Mouse (Mus musculus): ENCODE data around the gene Ror1. TPM values are rescaled to one million over a fixed set of nuclear protein-coding genes. Genes with fewer than 3 reads are reported as not detected.
A peak's percentile ranks its signal among the peaks of the same experiment; 100 is the strongest.

Ror1 gene
- polyA plus RNA-seq, 1 experiment from 2014 or later = 8.3 TPM

DNA sequence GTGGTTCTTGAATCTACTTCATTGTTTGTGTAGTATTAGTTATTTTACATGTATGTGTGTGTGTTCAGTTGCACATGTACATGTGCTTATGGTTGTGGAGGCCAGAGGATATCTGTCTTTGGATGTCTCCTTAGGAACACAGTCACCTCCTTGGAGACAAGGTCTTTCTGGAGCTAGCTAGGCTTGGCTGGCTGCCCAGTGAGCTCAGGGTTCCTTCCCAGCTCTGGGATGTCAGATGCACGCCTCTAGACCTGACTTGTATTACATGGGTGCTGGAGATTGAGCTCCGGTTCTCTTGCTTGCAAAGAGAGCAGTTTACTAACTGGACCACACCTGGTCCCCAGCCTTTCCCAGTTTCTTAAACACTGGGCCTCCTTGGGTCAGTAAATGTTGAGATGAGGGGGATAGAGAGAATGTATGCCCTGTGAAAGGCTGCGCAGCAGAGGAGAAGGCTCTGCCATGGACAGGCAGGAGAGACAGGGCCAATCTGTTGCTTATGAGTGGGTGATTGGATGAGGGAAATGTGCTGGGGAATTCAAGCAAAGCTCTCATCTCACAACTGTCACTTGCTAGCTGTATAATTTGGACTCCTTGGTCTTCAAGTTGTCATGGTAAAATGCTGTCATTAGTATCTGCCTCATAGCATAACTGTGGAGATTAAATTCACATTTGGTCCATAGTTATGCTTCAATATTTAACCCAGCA is 35.3 kb downstream of the Ror1 start:
- ATAC-seq (replicated peaks; ENCODE audit: low FRiP score, low read depth) (no peak), DNase-seq (ENCODE audit: low spot score) (no peak)
- no peak for TF ChIP-seq CTCF (IDR thresholded peaks at IDR 0.05; ENCODE audit: low read depth)
- Histone ChIP-seq H3K4me2 (ENCODE audit: low read length) (no peak overlapping the region), H3K4me3 (replicated peaks; ENCODE audit: low read depth, low read length) (no peak overlapping the region), H3K27me3 (ENCODE audit: insufficient read depth, low read length) (no peaks in the 10 kb centered on the region), H3K27ac (no peak overlapping the region), H3K36me3 (ENCODE audit: insufficient read depth, low read length) (no peaks in the 10 kb centered on the region), H3K9me3 (replicated peaks; ENCODE audit: low read length) (no peaks in the 10 kb centered on the region), H3K4me1 (replicated peaks; ENCODE audit: insufficient read depth, low read length) (0 out of 2 replicates have a peak, but pooled peaks cover 3% of the 10 kb centered on the region), H3K9ac (ENCODE audit: low read depth, low read length) (no peak overlapping the region)
- 68% methylated on average over 3 of the region's 3 CpGs for WGBS

DNA sequence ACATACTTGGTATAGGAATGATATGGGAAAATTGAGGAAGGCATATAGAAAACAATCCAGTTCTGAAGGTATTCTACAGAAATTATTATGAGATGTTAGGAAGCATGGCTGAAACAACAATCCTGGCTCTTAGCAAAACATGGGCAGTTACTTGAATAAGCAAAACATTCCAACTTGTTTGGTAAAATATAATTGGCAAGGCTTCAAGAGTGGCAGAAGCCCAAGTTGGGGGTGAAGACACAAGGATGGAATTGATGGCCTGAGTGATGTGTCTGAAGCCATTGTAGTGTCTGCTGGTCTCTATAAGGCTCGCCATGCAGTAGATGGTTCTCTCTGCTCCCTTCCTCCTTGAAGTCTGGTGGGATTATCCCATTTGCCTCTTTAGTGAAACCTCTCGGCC is 35.9 kb downstream of the Ror1 start:
- WGBS = 94% methylated on average over 2 of the region's 2 CpGs
- no peak overlapping the region for H3K9ac ChIP-seq (ENCODE audit: low read depth, low read length)
- H3K27me3 ChIP-seq (ENCODE audit: insufficient read depth, low read length) = no peaks in the 10 kb centered on the region
- no peak for DNase-seq (ENCODE audit: low spot score)
- ATAC-seq (replicated peaks; ENCODE audit: low FRiP score, low read depth) = no peak
- H3K4me2 ChIP-seq (ENCODE audit: low read length) = no peak overlapping the region
- H3K9me3 ChIP-seq (replicated peaks; ENCODE audit: low read length) = no peaks in the 10 kb centered on the region
- no peaks in the 10 kb centered on the region for H3K36me3 ChIP-seq (ENCODE audit: insufficient read depth, low read length)
- H3K4me1 ChIP-seq (replicated peaks; ENCODE audit: insufficient read depth, low read length) = 0 out of 2 replicates have a peak, but pooled peaks cover 3% of the 10 kb centered on the region
- no peak for TF ChIP-seq CTCF (IDR thresholded peaks at IDR 0.05; ENCODE audit: low read depth)
- H3K27ac ChIP-seq = no peak overlapping the region
- no peak overlapping the region for H3K4me3 ChIP-seq (replicated peaks; ENCODE audit: low read depth, low read length)

GRCm38 (mm10) chr4:100132261-100132660 is 36.7 kb downstream of the Ror1 start:
- DNase-seq (ENCODE audit: low spot score) (no peak), ATAC-seq (replicated peaks; ENCODE audit: low FRiP score, low read depth) (no peak)
- Histone ChIP-seq H3K9ac (ENCODE audit: low read depth, low read length) (no peak overlapping the region), H3K4me1 (replicated peaks; ENCODE audit: insufficient read depth, low read length) (0 out of 2 replicates have a peak, but pooled peaks cover 3% of the 10 kb centered on the region), H3K9me3 (replicated peaks; ENCODE audit: low read length) (no peaks in the 10 kb centered on the region), H3K4me3 (replicated peaks; ENCODE audit: low read depth, low read length) (no peak overlapping the region), H3K27me3 (ENCODE audit: insufficient read depth, low read length) (no peaks in the 10 kb centered on the region), H3K27ac (no peak overlapping the region), H3K36me3 (ENCODE audit: insufficient read depth, low read length) (no peaks in the 10 kb centered on the region), H3K4me2 (ENCODE audit: low read length) (no peak overlapping the region)
- TF ChIP-seq CTCF (IDR thresholded peaks at IDR 0.05; ENCODE audit: low read depth) = no peak
- WGBS = 93% methylated on average over 3 of the region's 3 CpGs

- Histone ChIP-seq H3K9me3 (replicated peaks; ENCODE audit: low read length) (no peaks in the 10 kb centered on the region), H3K4me1 (replicated peaks; ENCODE audit: insufficient read depth, low read length) (no peaks in the 10 kb centered on the region), H3K27ac (no peak overlapping the region), H3K4me3 (replicated peaks; ENCODE audit: low read depth, low read length) (no peak overlapping the region), H3K4me2 (ENCODE audit: low read length) (no peak overlapping the region), H3K36me3 (ENCODE audit: insufficient read depth, low read length) (no peaks in the 10 kb centered on the region), H3K9ac (ENCODE audit: low read depth, low read length) (no peak overlapping the region), H3K27me3 (ENCODE audit: insufficient read depth, low read length) (no peaks in the 10 kb centered on the region)
- no peak for TF ChIP-seq CTCF (IDR thresholded peaks at IDR 0.05; ENCODE audit: low read depth)
- 83% methylated on average over 4 of the region's 4 CpGs for WGBS
- ATAC-seq (replicated peaks; ENCODE audit: low FRiP score, low read depth) (no peak), DNase-seq (ENCODE audit: low spot score) (no peak)
Observed at GRCm38 (mm10) chr4:100136046-100136445, 40.5 kb downstream of the Ror1 start.

- 81% methylated on average over 11 of the region's 11 CpGs for WGBS
- no peak for TF ChIP-seq CTCF (IDR thresholded peaks at IDR 0.05; ENCODE audit: low read depth)
- H3K9me3 ChIP-seq (replicated peaks; ENCODE audit: low read length) = no peaks in the 10 kb centered on the region
- ATAC-seq (replicated peaks; ENCODE audit: low FRiP score, low read depth) (no peak), DNase-seq (ENCODE audit: low spot score) (no peak)
- no peak overlapping the region for H3K27ac ChIP-seq
- no peak overlapping the region for H3K9ac ChIP-seq (ENCODE audit: low read depth, low read length)
- H3K27me3 ChIP-seq (ENCODE audit: insufficient read depth, low read length) = no peaks in the 10 kb centered on the region
- no peak overlapping the region for H3K4me2 ChIP-seq (ENCODE audit: low read length)
- no peaks in the 10 kb centered on the region for H3K4me1 ChIP-seq (replicated peaks; ENCODE audit: insufficient read depth, low read length)
- no peak overlapping the region for H3K4me3 ChIP-seq (replicated peaks; ENCODE audit: low read depth, low read length)
- no peaks in the 10 kb centered on the region for H3K36me3 ChIP-seq (ENCODE audit: insufficient read depth, low read length)
Observed at GRCm38 (mm10) chr4:100137102-100137835, 41.7 kb downstream of the Ror1 start.

- Histone ChIP-seq H3K4me3 (replicated peaks; ENCODE audit: low read depth, low read length) (no peak overlapping the region), H3K36me3 (ENCODE audit: insufficient read depth, low read length) (no peaks in the 10 kb centered on the region), H3K27me3 (ENCODE audit: insufficient read depth, low read length) (no peaks in the 10 kb centered on the region), H3K4me1 (replicated peaks; ENCODE audit: insufficient read depth, low read length) (no peaks in the 10 kb centered on the region), H3K27ac (no peak overlapping the region), H3K4me2 (ENCODE audit: low read length) (no peak overlapping the region), H3K9me3 (replicated peaks; ENCODE audit: low read length) (no peaks in the 10 kb centered on the region), H3K9ac (ENCODE audit: low read depth, low read length) (no peak overlapping the region)
- ATAC-seq (replicated peaks; ENCODE audit: low FRiP score, low read depth) = no peak
- peak; percentile 52 for DNase-seq (ENCODE audit: low spot score)
- 47% methylated on average over 2 of the region's 2 CpGs for WGBS
- no peak for TF ChIP-seq CTCF (IDR thresholded peaks at IDR 0.05; ENCODE audit: low read depth)
Observed at GRCm38 (mm10) chr4:100141626-100142025, 46.0 kb downstream of the Ror1 start.
